ENCODE assay signal across 14 mouse cellular contexts in the genomic region with DNA sequence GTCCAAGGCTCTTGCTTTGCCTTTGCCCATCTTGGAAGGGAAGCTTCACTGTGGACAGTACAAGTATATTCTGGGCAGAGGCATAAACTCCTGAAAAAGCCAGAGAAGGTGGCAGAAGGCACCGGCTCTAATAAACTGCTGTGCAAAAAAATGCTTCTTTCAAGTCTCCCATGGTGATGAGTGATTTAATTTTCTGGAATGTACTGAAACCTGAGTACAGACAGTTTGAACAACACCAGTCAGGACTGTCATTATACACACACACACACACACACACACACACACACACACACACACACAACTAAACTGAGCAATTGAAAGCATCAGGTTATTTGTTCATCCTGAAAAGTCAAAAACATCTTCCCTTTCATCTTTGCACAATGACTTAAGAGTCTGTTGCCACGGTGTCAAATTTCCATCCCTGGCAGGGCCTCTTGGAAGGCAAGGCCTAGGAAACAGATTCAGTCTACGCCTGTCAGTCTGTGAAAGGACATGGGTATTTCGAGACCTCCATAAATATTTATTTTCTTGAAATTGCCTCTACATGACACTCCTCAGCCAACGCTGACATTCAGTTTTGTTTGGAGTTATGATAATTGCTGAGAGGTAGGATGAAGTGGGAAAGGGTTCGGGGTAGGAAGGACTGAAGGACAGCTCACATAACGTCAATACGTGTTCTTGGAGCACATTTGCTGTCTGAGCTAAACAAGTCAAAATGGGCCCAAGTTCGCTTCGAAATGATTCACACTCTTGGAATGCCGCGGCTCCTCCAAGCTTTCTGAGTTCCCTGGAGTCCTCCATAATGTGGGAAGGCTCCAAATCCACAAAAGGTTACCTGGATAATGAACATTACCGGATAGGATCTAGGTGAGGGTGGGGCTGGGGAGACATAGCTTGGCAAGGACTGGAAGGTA.
DNase-seq lines count a peak whose midpoint lies in the region; ATAC-seq and TF ChIP-seq lines count a peak whose summit lies in the region.
"Had no signal": no experiment of that assay in that cellular context is flagged by ENCODE, and none has a peak within 500 bp of the region (broad histone marks: within the 10 kb centered on the region; RNA-seq: fewer than 3 reads in every experiment).

No protein-coding gene starts in this region.

- no peak for TF ChIP-seq CTCF in midbrain, postnatal 0 days (IDR thresholded peaks at IDR 0.05)

- no peak overlapping the region for H3K27ac ChIP-seq in heart, embryonic 11.5 days (ENCODE audit: low read depth, low read length)
- no peak overlapping the region for H3K27ac ChIP-seq in midbrain, embryonic 14.5 days (replicated peaks; ENCODE audit: low read depth, low read length)
- no peak overlapping the region for H3K27ac ChIP-seq in midbrain, postnatal 0 days (ENCODE audit: low read depth, low read length)
- no peak overlapping the region for H3K27ac ChIP-seq in embryonic facial prominence, embryonic 10.5 days (replicated peaks)
- H3K27ac ChIP-seq: forebrain, embryonic 12.5 days; heart, embryonic 10.5 days; intestine, embryonic 15.5 days; limb, embryonic 15.5 days; macrophage had no signal

- no peak overlapping the region for H3K9ac ChIP-seq in heart, embryonic 11.5 days (ENCODE audit: low read depth, low read length)
- H3K9ac ChIP-seq in midbrain, embryonic 14.5 days (replicated peaks; ENCODE audit: low read length) = no peak overlapping the region
- H3K9ac ChIP-seq in midbrain, postnatal 0 days (replicated peaks; ENCODE audit: low read length, poor library complexity, severe bottlenecking) = no peak overlapping the region
- H3K9ac ChIP-seq: forebrain, embryonic 12.5 days; intestine, embryonic 15.5 days; limb, embryonic 15.5 days had no signal

- no peaks in the 10 kb centered on the region for H3K27me3 ChIP-seq in heart, embryonic 11.5 days (ENCODE audit: control insufficient read depth, insufficient read depth, low read length)
- no peaks in the 10 kb centered on the region for H3K27me3 ChIP-seq in midbrain, embryonic 14.5 days (ENCODE audit: control insufficient read depth, insufficient read depth, low read length)
- H3K27me3 ChIP-seq in midbrain, postnatal 0 days (ENCODE audit: insufficient read depth, low read length) = no peaks in the 10 kb centered on the region
- no peaks in the 10 kb centered on the region for H3K27me3 ChIP-seq in embryonic facial prominence, embryonic 10.5 days (replicated peaks; ENCODE audit: low read depth, poor library complexity, severe bottlenecking)
- H3K27me3 ChIP-seq: forebrain, embryonic 12.5 days; intestine, embryonic 15.5 days; limb, embryonic 15.5 days had no signal

- H3K36me3 ChIP-seq in heart, embryonic 11.5 days (ENCODE audit: control insufficient read depth, insufficient read depth, low read length) = no peaks in the 10 kb centered on the region
- H3K36me3 ChIP-seq in midbrain, embryonic 14.5 days (ENCODE audit: control insufficient read depth, insufficient read depth, low read length) = no peaks in the 10 kb centered on the region
- H3K36me3 ChIP-seq in midbrain, postnatal 0 days (ENCODE audit: insufficient read depth, low read length) = no peaks in the 10 kb centered on the region
- H3K36me3 ChIP-seq in embryonic facial prominence, embryonic 10.5 days (replicated peaks) = no peaks in the 10 kb centered on the region
- H3K36me3 ChIP-seq: forebrain, embryonic 12.5 days; heart, embryonic 10.5 days; intestine, embryonic 15.5 days; limb, embryonic 15.5 days had no signal

- no peak for ATAC-seq in heart, embryonic 11.5 days (replicated peaks; ENCODE audit: insufficient number of reproducible peaks, low FRiP score, low TSS enrichment)
- no peak for ATAC-seq in midbrain, embryonic 14.5 days (ENCODE audit: low FRiP score, low TSS enrichment)
- ATAC-seq in midbrain, postnatal 0 days (ENCODE audit: low FRiP score) = no peak
- ATAC-seq: intestine, embryonic 15.5 days had no signal

- no peak overlapping the region for H3K4me3 ChIP-seq in heart, embryonic 11.5 days (ENCODE audit: low read depth, low read length)
- H3K4me3 ChIP-seq in midbrain, embryonic 14.5 days (replicated peaks; ENCODE audit: low read depth, low read length) = no peak overlapping the region
- no peak overlapping the region for H3K4me3 ChIP-seq in midbrain, postnatal 0 days (ENCODE audit: low read depth, low read length)
- no peak overlapping the region for H3K4me3 ChIP-seq in embryonic facial prominence, embryonic 10.5 days
- H3K4me3 ChIP-seq: forebrain, embryonic 12.5 days; heart, embryonic 10.5 days; intestine, embryonic 15.5 days; limb, embryonic 15.5 days had no signal

- peak; percentile 37 to 59 for DNase-seq in heart, adult 9 months (ENCODE audit: low spot score in 2 of 2)
- peak; percentile 29 for DNase-seq in midbrain, embryonic 14.5 days
- no peak for DNase-seq in midbrain, postnatal 0 days (ENCODE audit: low spot score)
- DNase-seq in embryonic facial prominence, embryonic 10.5 days (ENCODE audit: low spot score) = peak; percentile 38
- DNase-seq in B cell, adult 2 months = no peak
- DNase-seq in adrenal gland, postnatal 4 days (ENCODE audit: low spot score in 2 of 2) = no peak
- DNase-seq: kidney, postnatal 10 days; spleen, adult 18-20 months had no signal

- H3K4me1 ChIP-seq in heart, embryonic 11.5 days (ENCODE audit: control insufficient read depth, insufficient read depth, low read length) = no peaks in the 10 kb centered on the region; the same call in 1 of the 2 replicates
- H3K4me1 ChIP-seq in midbrain, embryonic 14.5 days (ENCODE audit: control insufficient read depth, insufficient read depth, low read length) = no peaks in the 10 kb centered on the region
- H3K4me1 ChIP-seq in midbrain, postnatal 0 days (ENCODE audit: insufficient read depth, low read length) = no peaks in the 10 kb centered on the region
- peaks cover 23% of the 10 kb centered on the region for H3K4me1 ChIP-seq in embryonic facial prominence, embryonic 10.5 days

- no peak overlapping the region for H3K4me2 ChIP-seq in heart, embryonic 11.5 days
- H3K4me2 ChIP-seq in midbrain, embryonic 14.5 days (ENCODE audit: low read length) = no peak overlapping the region
- H3K4me2 ChIP-seq in midbrain, postnatal 0 days (ENCODE audit: low read depth, low read length, poor library complexity, severe bottlenecking) = no peak overlapping the region
- H3K4me2 ChIP-seq: forebrain, embryonic 12.5 days; intestine, embryonic 15.5 days; limb, embryonic 15.5 days had no signal

- no peaks in the 10 kb centered on the region for H3K9me3 ChIP-seq in heart, embryonic 11.5 days (replicated peaks; ENCODE audit: control insufficient read depth, low read length)
- no peaks in the 10 kb centered on the region for H3K9me3 ChIP-seq in midbrain, embryonic 14.5 days (ENCODE audit: control insufficient read depth, low read length)
- no peaks in the 10 kb centered on the region for H3K9me3 ChIP-seq in midbrain, postnatal 0 days (ENCODE audit: low read length)
- no peaks in the 10 kb centered on the region for H3K9me3 ChIP-seq in embryonic facial prominence, embryonic 10.5 days
- H3K9me3 ChIP-seq: forebrain, embryonic 12.5 days; heart, embryonic 10.5 days; intestine, embryonic 15.5 days; limb, embryonic 15.5 days had no signal

- 76% methylated on average over 13 of the region's 13 CpGs for WGBS in heart, embryonic 11.5 days (ENCODE audit: insufficient replicate concordance)
- 56% methylated on average over 13 of the region's 13 CpGs for WGBS in midbrain, embryonic 14.5 days
- WGBS in midbrain, postnatal 0 days = 57% methylated on average over 13 of the region's 13 CpGs
- 74% methylated on average over 13 of the region's 13 CpGs for WGBS in embryonic facial prominence, embryonic 10.5 days

Comparison
In these comparisons a context has a peak if more than half of its experiments do, and no peak if none do; other contexts are left out.
1. DNase-seq: peak in heart, adult 9 months (2 of 2), midbrain, embryonic 14.5 days (single experiment) and embryonic facial prominence, embryonic 10.5 days (single experiment); none in midbrain, postnatal 0 days (single experiment), B cell, adult 2 months (0 of 2) and adrenal gland, postnatal 4 days (0 of 2).